Mouse (Mus musculus): ENCODE measurements around the gene Rundc3a. TPM values are rescaled to one million over a fixed set of nuclear protein-coding genes. Genes with fewer than 3 reads are reported as not detected.

Rundc3a gene
- polyA plus RNA-seq, 1 experiment: 53.7 TPM

DNA sequence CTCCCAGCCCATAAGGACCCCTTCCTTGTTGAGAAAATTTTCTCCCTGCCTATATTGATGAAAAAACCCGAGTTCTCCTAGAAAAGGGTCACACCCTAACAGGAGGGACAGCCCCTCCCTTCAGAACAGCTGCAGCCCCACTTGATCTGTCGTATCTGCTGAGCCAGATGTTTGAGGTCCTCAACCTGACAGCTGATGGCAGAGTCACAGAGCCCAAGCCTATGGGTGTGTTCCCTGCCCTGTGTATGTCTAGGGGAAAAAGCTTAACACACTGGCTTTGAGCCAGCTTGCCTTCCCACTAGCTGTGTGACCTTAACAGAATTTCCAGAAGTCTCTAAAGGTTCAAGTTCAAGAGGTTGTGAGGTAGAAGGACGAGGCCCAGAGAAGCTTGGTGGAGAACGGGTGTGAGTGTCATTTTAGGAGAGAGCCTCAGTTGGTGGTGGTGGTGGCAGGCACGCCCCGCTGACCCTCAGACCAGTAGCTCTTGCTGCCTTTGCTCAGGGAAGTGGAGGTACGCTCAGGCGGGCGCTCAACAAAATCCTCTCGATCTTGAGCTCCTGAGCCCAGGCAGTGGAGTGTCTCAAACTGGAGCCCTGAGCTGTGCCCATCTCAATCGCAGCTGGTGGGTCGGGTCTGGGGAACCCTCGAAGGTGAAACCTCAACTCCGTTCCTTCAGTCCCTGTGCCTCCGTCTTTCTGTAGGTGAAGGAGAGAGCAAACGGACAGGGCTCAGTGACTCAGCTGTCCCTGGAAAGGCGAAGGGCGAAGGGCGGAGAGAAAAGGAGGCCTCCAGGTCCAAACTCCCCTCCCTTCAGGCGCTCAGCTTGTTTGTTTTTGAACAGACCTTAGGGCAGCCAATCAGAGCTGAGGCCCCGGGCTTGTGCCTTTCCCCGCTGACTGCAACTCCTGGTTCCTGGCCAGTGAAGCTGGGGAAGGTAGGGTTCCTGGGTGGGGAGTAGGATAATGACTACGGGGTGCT is 17.7 kb upstream of the Rundc3a start:
- no peak overlapping the region for H3K27ac ChIP-seq (ENCODE audit: control insufficient read depth, insufficient read depth, low read depth, low read length)
- peaks cover 18% of the 10 kb centered on the region for H3K4me1 ChIP-seq (ENCODE audit: control insufficient read depth, insufficient read depth, low read length)
- TF ChIP-seq POLR2A (IDR thresholded peaks at IDR 0.05; ENCODE audit: control insufficient read depth, low read depth, low read length): no peak
- TF ChIP-seq CTCF (IDR thresholded peaks at IDR 0.05; ENCODE audit: control insufficient read depth, insufficient read depth, insufficient replicate concordance, low read depth, low read length): no peak
- H3K27me3 ChIP-seq (ENCODE audit: control insufficient read depth, insufficient read depth, low read length): no peaks in the 10 kb centered on the region
- no peak overlapping the region; the same call in 1 of the 2 replicates for H3K4me3 ChIP-seq (ENCODE audit: control insufficient read depth, low read depth, low read length)
- H3K36me3 ChIP-seq (ENCODE audit: control insufficient read depth, insufficient read depth, low read length): no peaks in the 10 kb centered on the region

GRCm38 (mm10) chr11:102376196-102376835 is 16.9 kb upstream of the Rundc3a start:
- Histone ChIP-seq H3K36me3 (ENCODE audit: control insufficient read depth, insufficient read depth, low read length) (no peaks in the 10 kb centered on the region), H3K4me3 (ENCODE audit: control insufficient read depth, low read depth, low read length) (no peak overlapping the region), H3K4me1 (ENCODE audit: control insufficient read depth, insufficient read depth, low read length) (peaks cover 18% of the 10 kb centered on the region), H3K27ac (ENCODE audit: control insufficient read depth, insufficient read depth, low read depth, low read length) (no peak overlapping the region), H3K27me3 (ENCODE audit: control insufficient read depth, insufficient read depth, low read length) (no peaks in the 10 kb centered on the region)
- no peak for TF ChIP-seq POLR2A (IDR thresholded peaks at IDR 0.05; ENCODE audit: control insufficient read depth, low read depth, low read length)
- TF ChIP-seq CTCF (IDR thresholded peaks at IDR 0.05; ENCODE audit: control insufficient read depth, insufficient read depth, insufficient replicate concordance, low read depth, low read length): no peak

- no peak for TF ChIP-seq POLR2A (IDR thresholded peaks at IDR 0.05; ENCODE audit: control insufficient read depth, low read depth, low read length)
- TF ChIP-seq CTCF (IDR thresholded peaks at IDR 0.05; ENCODE audit: control insufficient read depth, insufficient read depth, insufficient replicate concordance, low read depth, low read length): peak; percentile 61; the same call in 1 of the 2 replicates
- H3K27ac ChIP-seq (ENCODE audit: control insufficient read depth, insufficient read depth, low read depth, low read length): no peak overlapping the region
- no peaks in the 10 kb centered on the region for H3K36me3 ChIP-seq (ENCODE audit: control insufficient read depth, insufficient read depth, low read length)
- H3K27me3 ChIP-seq (ENCODE audit: control insufficient read depth, insufficient read depth, low read length): no peaks in the 10 kb centered on the region
- peaks cover 18% of the 10 kb centered on the region for H3K4me1 ChIP-seq (ENCODE audit: control insufficient read depth, insufficient read depth, low read length)
- peak overlapping the region; percentile 81 for H3K4me3 ChIP-seq (ENCODE audit: control insufficient read depth, low read depth, low read length)
Observed at GRCm38 (mm10) chr11:102377186-102377585, 16.0 kb upstream of the Rundc3a start.

GRCm38 (mm10) chr11:102380091-102380490 is 13.1 kb upstream of the Rundc3a start:
- H3K36me3 ChIP-seq (ENCODE audit: control insufficient read depth, insufficient read depth, low read length): no peaks in the 10 kb centered on the region
- no peaks in the 10 kb centered on the region for H3K27me3 ChIP-seq (ENCODE audit: control insufficient read depth, insufficient read depth, low read length)
- no peak for TF ChIP-seq POLR2A (IDR thresholded peaks at IDR 0.05; ENCODE audit: control insufficient read depth, low read depth, low read length)
- TF ChIP-seq CTCF (IDR thresholded peaks at IDR 0.05; ENCODE audit: control insufficient read depth, insufficient read depth, insufficient replicate concordance, low read depth, low read length): no peak
- no peak overlapping the region for H3K27ac ChIP-seq (ENCODE audit: control insufficient read depth, insufficient read depth, low read depth, low read length)
- H3K4me1 ChIP-seq (ENCODE audit: control insufficient read depth, insufficient read depth, low read length): peaks cover 18% of the 10 kb centered on the region
- no peak overlapping the region for H3K4me3 ChIP-seq (ENCODE audit: control insufficient read depth, low read depth, low read length)

DNA sequence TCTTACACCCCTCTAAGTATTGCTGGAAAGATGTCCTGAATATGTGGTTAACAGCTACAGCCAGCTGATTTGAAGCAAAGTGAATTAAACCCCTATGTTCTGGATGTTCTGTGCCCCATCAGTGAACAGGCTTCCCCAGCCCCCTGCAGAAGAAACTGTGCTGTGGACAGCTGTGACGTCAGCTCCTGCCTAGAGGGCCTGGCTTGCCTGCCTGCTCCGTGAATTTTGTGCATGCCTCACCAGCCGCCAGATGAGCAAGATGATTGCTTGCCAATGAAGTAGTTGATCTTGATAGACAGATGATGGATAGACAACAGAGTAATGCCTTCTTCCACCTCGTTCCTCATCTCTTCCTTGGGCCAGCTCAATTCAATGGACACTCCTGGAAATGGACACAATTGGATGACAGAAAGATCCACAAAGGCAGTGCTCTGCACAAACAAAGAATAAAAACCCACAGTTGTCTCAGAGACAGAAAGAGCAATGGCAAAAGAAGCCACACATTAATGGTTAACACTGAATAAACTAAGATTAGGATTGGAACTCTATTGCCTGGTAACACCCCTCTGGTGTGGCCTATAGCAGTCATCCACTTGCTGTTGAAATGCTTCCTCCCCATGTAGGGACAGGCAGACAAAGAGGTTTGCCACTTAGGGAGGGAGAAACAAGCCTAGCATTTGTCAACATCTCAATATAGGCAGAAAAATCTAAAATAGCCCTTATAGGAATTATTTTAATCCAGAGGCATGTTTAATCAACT is 11.7 kb upstream of the Rundc3a start:
- Histone ChIP-seq H3K27me3 (ENCODE audit: control insufficient read depth, insufficient read depth, low read length) (no peaks in the 10 kb centered on the region), H3K4me1 (ENCODE audit: control insufficient read depth, insufficient read depth, low read length) (peaks cover 9% of the 10 kb centered on the region)
- TF ChIP-seq POLR2A (IDR thresholded peaks at IDR 0.05; ENCODE audit: control insufficient read depth, low read depth, low read length) (no peak), CTCF (IDR thresholded peaks at IDR 0.05; ENCODE audit: control insufficient read depth, insufficient read depth, insufficient replicate concordance, low read depth, low read length) (no peak)

DNA sequence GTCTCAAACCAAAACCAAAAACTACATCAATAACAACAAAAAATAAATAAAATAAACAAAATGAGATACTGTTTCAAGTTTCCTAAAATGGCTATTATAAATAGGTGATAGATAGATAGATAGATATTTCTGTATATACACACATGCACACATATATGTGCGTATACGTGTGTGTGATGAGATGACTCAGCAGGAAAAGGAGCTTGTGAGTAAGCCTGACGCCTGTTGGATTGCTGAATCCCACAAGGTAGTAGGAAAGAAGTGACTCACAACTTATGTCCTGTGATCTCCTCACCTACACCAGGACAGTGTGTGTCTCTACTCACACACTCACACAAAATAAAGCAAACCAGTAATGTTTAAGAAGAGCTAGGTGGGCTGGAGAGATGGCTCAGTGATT is 10.4 kb upstream of the Rundc3a start:
- TF ChIP-seq CTCF (IDR thresholded peaks at IDR 0.05; ENCODE audit: control insufficient read depth, insufficient read depth, insufficient replicate concordance, low read depth, low read length) (no peak), POLR2A (IDR thresholded peaks at IDR 0.05; ENCODE audit: control insufficient read depth, low read depth, low read length) (no peak)
- Histone ChIP-seq H3K4me3 (ENCODE audit: control insufficient read depth, low read depth, low read length) (no peak overlapping the region), H3K27ac (ENCODE audit: control insufficient read depth, insufficient read depth, low read depth, low read length) (no peak overlapping the region), H3K27me3 (ENCODE audit: control insufficient read depth, insufficient read depth, low read length) (no peaks in the 10 kb centered on the region), H3K4me1 (ENCODE audit: control insufficient read depth, insufficient read depth, low read length) (no peaks in the 10 kb centered on the region; the same call in 1 of the 2 replicates), H3K36me3 (ENCODE audit: control insufficient read depth, insufficient read depth, low read length) (no peaks in the 10 kb centered on the region)

More for the DNA sequence above, 11.7 kb upstream of the Rundc3a start:
- H3K27ac ChIP-seq (ENCODE audit: control insufficient read depth, insufficient read depth, low read depth, low read length): no peak overlapping the region
- H3K4me3 ChIP-seq (ENCODE audit: control insufficient read depth, low read depth, low read length): no peak overlapping the region
- no peaks in the 10 kb centered on the region for H3K36me3 ChIP-seq (ENCODE audit: control insufficient read depth, insufficient read depth, low read length)
